Mouse (Mus musculus): Measurements from ENCODE around the gene Cfhr2. TPM values are rescaled to one million over a fixed set of nuclear protein-coding genes. Genes with fewer than 3 reads are reported as not detected.

Gene Cfhr2
- polyA plus RNA-seq, 1 experiment from 2014 or later = 0.61 TPM

Other genes starting within 250 kb of the Cfhr2 start
- gene Gm4788, start 77.5 kb downstream of the Cfhr2 start, polyA plus RNA-seq (2015; fragmentation: Nextera tagmentation; extraction: Ambion mirVana) = 0.10 and 0.17 TPM in 2 replicates